Mouse (Mus musculus): ENCODE data around the gene Iqce. TPM values are rescaled to one million over a fixed set of nuclear protein-coding genes. Genes with fewer than 3 reads are reported as not detected.
"Not testable (repeated sequence)": the region's sequence is repeated elsewhere in the genome, so short reads cannot be mapped to it uniquely, and the experiment has no call there.

Gene Iqce
- polyA plus RNA-seq, 1 experiment from 2014 or later = 4.2 TPM

DNA sequence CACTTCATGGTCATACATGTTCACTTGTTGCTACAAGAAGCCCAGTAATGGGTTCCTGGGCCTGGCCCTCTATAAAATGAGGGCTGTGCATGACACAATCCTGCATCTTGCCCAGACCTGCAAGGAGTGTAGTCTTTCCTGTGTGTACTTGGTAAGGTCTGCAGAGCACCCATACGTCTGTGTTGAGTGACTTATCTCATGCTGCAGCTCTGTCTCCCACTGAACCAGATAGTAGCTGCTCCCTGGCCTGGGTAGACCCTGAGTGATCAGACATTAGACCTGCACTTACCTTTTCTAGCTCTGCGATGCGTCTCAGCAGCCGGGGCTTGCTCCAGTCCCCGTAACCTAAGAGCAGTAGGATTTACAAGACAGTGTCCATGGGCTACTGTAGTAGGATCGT lies 20.1 kb downstream of the Iqce start:
- no peak for ATAC-seq

DNA sequence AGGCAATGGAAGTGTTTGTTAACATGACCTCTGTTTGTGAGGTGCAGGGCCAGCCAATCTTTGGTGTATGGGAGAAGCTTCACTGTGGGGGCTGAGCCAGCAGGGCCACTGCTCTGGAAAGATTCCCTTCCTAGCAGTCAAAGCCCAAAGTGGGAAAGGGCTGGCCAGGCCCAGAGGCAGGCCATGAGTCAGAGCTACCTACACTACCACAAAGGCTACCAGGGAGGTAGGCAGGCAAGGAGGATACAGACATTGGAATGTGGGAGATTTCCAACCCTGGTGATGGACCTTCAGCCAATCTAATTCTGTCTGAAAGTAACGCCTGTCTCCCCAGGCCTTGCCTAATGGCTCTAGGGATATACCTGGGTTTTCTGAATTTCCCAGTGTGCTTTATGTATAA lies 21.2 kb downstream of the Iqce start:
- TF ChIP-seq EP300 (IDR thresholded peaks at IDR 0.05; ENCODE audit: low read depth) (no peak), CTCF (IDR thresholded peaks at IDR 0.05; ENCODE audit: low read depth) (no peak)
- peaks cover 2% of the 10 kb centered on the region for H3K36me3 ChIP-seq (replicated peaks; ENCODE audit: insufficient read depth, low read length)
- no peaks in the 10 kb centered on the region for H3K4me1 ChIP-seq (ENCODE audit: insufficient read depth)
- no peak for ATAC-seq
- H3K4me3 ChIP-seq (ENCODE audit: low read depth, low read length) = no peak overlapping the region
- no peaks in the 10 kb centered on the region for H3K9me3 ChIP-seq (ENCODE audit: low read length)
- no peak overlapping the region for H3K27ac ChIP-seq (ENCODE audit: low read depth)
- WGBS (ENCODE audit: insufficient replicate concordance) = 78% methylated on average over 1 of the region's 1 CpGs
- no peak overlapping the region for H3K9ac ChIP-seq (replicated peaks)
- no peaks in the 10 kb centered on the region for H3K27me3 ChIP-seq (ENCODE audit: insufficient read depth, low read length)
- no peak for DNase-seq
- H3K4me2 ChIP-seq (ENCODE audit: low read depth, low read length) = no peak overlapping the region

More for the DNA sequence above, 20.1 kb downstream of the Iqce start:
- TF ChIP-seq EP300 (IDR thresholded peaks at IDR 0.05; ENCODE audit: low read depth) (no peak), CTCF (IDR thresholded peaks at IDR 0.05; ENCODE audit: low read depth) (no peak)
- Histone ChIP-seq H3K9ac (replicated peaks) (no peak overlapping the region), H3K27ac (ENCODE audit: low read depth) (no peak overlapping the region), H3K36me3 (replicated peaks; ENCODE audit: insufficient read depth, low read length) (peaks cover 4% of the 10 kb centered on the region; the same call in 1 of the 2 replicates), H3K4me1 (ENCODE audit: insufficient read depth) (no peaks in the 10 kb centered on the region), H3K4me2 (ENCODE audit: low read depth, low read length) (no peak overlapping the region), H3K9me3 (ENCODE audit: low read length) (no peaks in the 10 kb centered on the region), H3K27me3 (ENCODE audit: insufficient read depth, low read length) (no peaks in the 10 kb centered on the region), H3K4me3 (ENCODE audit: low read depth, low read length) (no peak overlapping the region)
- no peak for DNase-seq
- 74% methylated on average over 6 of the region's 6 CpGs for WGBS (ENCODE audit: insufficient replicate concordance)

DNA sequence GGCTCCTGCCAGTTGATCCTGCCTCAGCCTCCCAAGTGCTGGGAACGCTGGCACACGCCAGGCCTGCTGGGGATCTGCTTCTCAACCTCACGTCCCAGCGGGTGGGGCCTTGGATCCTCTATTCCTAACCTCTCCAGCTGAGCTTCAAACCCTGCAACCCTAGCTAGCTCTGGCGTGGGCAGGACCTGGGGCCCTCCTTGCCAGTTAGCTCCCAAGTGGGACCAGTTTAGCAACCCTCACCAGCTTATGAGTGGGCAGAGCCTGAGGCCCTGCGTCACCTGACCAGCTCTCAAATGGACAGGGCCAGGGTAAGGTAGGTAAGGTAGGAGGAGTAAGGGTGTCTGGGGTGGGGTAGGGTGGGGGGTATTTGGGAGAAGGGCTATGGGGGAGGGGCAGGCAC lies 22.1 kb downstream of the Iqce start:
- no peak overlapping the region for H3K27ac ChIP-seq (ENCODE audit: low read depth)
- no peak overlapping the region for H3K4me2 ChIP-seq (ENCODE audit: low read depth, low read length)
- H3K9ac ChIP-seq (replicated peaks) = no peak overlapping the region
- TF ChIP-seq EP300 (IDR thresholded peaks at IDR 0.05; ENCODE audit: low read depth) (no peak), CTCF (IDR thresholded peaks at IDR 0.05; ENCODE audit: low read depth) (no peak)
- no peaks in the 10 kb centered on the region for H3K27me3 ChIP-seq (ENCODE audit: insufficient read depth, low read length)
- H3K4me1 ChIP-seq (ENCODE audit: insufficient read depth) = no peaks in the 10 kb centered on the region
- peaks cover 6% of the 10 kb centered on the region for H3K36me3 ChIP-seq (replicated peaks; ENCODE audit: insufficient read depth, low read length)
- ATAC-seq (no peak), DNase-seq (no peak)
- no peak overlapping the region for H3K4me3 ChIP-seq (ENCODE audit: low read depth, low read length)
- 84% methylated on average over 6 of the region's 6 CpGs for WGBS (ENCODE audit: insufficient replicate concordance)
- H3K9me3 ChIP-seq (ENCODE audit: low read length) = no peaks in the 10 kb centered on the region

DNA sequence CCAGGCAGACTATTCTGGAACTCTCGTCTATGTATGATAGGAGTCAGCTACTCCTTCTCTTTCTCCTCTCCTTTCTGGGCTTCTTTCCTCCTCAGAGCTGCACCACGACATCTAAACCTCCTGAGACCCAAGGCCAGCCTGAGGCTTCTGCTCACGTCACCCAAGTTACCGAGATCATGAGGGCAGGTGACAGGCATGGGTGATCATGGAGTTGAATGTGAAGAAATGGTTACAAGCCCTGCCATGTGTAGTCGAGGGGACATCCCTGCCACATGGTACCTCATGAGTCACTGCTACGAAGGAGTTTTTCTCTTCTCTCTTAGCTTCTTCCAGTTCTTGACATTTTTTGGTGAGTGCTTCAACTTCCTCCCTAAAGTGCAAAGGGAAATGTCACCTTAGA lies 25.0 kb downstream of the Iqce start:
- no peak overlapping the region for H3K4me2 ChIP-seq (ENCODE audit: low read depth, low read length)
- H3K36me3 ChIP-seq (replicated peaks; ENCODE audit: insufficient read depth, low read length) = peaks cover 11% of the 10 kb centered on the region; the same call in 1 of the 2 replicates
- DNase-seq = no peak
- no peak overlapping the region for H3K9ac ChIP-seq (replicated peaks)
- no peaks in the 10 kb centered on the region for H3K9me3 ChIP-seq (ENCODE audit: low read length)
- H3K27ac ChIP-seq (ENCODE audit: low read depth) = no peak overlapping the region
- 83% methylated on average over 6 of the region's 6 CpGs for WGBS (ENCODE audit: insufficient replicate concordance)
- no peaks in the 10 kb centered on the region for H3K4me1 ChIP-seq (ENCODE audit: insufficient read depth)
- no peak for ATAC-seq
- no peak overlapping the region for H3K4me3 ChIP-seq (ENCODE audit: low read depth, low read length)
- no peaks in the 10 kb centered on the region for H3K27me3 ChIP-seq (ENCODE audit: insufficient read depth, low read length)
- no peak for TF ChIP-seq CTCF (IDR thresholded peaks at IDR 0.05; ENCODE audit: low read depth)
- TF ChIP-seq EP300 (IDR thresholded peaks at IDR 0.05; ENCODE audit: low read depth) = no peak

DNA sequence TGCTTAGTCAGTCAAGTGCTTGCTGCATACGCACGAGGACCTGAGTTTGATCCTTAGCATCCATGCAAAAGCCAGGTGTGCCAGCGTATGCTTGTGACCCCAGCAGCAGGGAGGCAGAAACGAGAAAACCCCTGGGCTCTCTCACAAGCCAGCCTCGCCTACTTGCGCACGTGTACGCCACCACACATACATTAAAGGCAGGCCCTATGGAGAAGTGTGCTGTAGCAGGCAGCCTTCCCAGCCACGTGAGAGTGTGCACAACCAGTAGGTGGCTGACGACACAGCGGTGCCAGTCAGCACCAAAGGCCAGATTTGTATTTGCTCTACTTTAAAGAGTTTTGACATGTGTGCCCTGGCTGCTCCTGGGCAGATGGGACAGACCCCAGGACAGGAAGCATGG lies 26.5 kb downstream of the Iqce start:
- no peaks in the 10 kb centered on the region for H3K27me3 ChIP-seq (ENCODE audit: insufficient read depth, low read length)
- H3K4me3 ChIP-seq (ENCODE audit: low read depth, low read length) = no peak overlapping the region
- TF ChIP-seq CTCF (IDR thresholded peaks at IDR 0.05; ENCODE audit: low read depth) (no peak), EP300 (IDR thresholded peaks at IDR 0.05; ENCODE audit: low read depth) (no peak)
- no peak overlapping the region for H3K27ac ChIP-seq (ENCODE audit: low read depth)
- WGBS (ENCODE audit: insufficient replicate concordance) = 88% methylated on average over 11 of the region's 11 CpGs
- ATAC-seq (no peak), DNase-seq (no peak)
- H3K36me3 ChIP-seq (replicated peaks; ENCODE audit: insufficient read depth, low read length) = peaks cover 11% of the 10 kb centered on the region; the same call in 1 of the 2 replicates
- H3K9ac ChIP-seq (replicated peaks) = no peak overlapping the region
- no peaks in the 10 kb centered on the region for H3K9me3 ChIP-seq (ENCODE audit: low read length)
- H3K4me1 ChIP-seq (ENCODE audit: insufficient read depth) = no peaks in the 10 kb centered on the region
- no peak overlapping the region for H3K4me2 ChIP-seq (ENCODE audit: low read depth, low read length)

DNA sequence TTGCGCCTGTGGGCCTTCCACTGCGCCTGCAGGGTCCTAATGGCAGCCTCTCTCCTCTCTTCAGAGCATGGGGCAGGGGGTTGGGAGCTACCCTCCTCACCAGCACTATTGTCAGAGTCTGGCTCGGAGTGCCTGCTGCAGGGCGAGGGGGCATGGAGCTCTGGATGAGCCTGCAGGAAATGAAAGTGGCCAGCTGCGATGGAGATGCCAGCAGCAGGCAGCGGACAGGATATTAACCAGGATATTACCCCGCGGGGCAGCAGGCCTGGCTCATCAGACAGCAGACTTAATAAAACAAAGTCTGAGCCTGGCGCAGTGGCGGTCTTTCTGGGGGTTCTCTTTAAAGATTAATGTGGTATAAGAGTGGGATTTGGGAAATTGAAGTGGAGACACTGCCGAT lies 27.1 kb downstream of the Iqce start:
- no peak overlapping the region for H3K27ac ChIP-seq (ENCODE audit: low read depth)
- WGBS (ENCODE audit: insufficient replicate concordance) = 83% methylated on average over 11 of the region's 11 CpGs
- TF ChIP-seq CTCF (IDR thresholded peaks at IDR 0.05; ENCODE audit: low read depth) (no peak), EP300 (IDR thresholded peaks at IDR 0.05; ENCODE audit: low read depth) (no peak)
- ATAC-seq (no peak), DNase-seq (no peak)
- H3K9me3 ChIP-seq (ENCODE audit: low read length) = no peaks in the 10 kb centered on the region
- H3K27me3 ChIP-seq (ENCODE audit: insufficient read depth, low read length) = no peaks in the 10 kb centered on the region
- H3K4me3 ChIP-seq (ENCODE audit: low read depth, low read length) = no peak overlapping the region
- H3K4me1 ChIP-seq (ENCODE audit: insufficient read depth) = no peaks in the 10 kb centered on the region
- no peak overlapping the region for H3K9ac ChIP-seq (replicated peaks)
- H3K36me3 ChIP-seq (replicated peaks; ENCODE audit: insufficient read depth, low read length) = peaks cover 11% of the 10 kb centered on the region; the same call in 1 of the 2 replicates
- H3K4me2 ChIP-seq (ENCODE audit: low read depth, low read length) = no peak overlapping the region

DNA sequence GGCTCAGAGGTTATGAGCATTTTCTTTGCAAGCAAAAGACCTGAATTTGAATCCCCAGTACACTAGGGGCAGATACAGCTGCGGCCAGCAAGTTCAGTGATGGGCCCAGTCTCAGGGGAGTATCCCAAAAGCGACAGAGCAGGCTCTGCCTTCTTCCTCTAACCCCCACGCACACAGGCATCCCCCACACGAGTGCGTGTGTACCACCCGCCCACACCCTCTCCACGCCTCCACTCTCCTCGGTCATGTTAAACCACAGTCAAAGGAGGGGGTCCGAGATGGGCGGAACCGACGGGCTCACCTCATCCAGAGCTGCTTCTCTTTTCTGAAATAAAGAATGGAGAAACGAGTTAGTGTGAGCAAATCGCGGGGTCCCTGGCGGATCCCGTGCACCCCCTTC lies 28.1 kb downstream of the Iqce start:
- TF ChIP-seq CTCF (IDR thresholded peaks at IDR 0.05; ENCODE audit: low read depth) (no peak), EP300 (IDR thresholded peaks at IDR 0.05; ENCODE audit: low read depth) (no peak)
- Histone ChIP-seq H3K4me2 (ENCODE audit: low read depth, low read length) (no peak overlapping the region), H3K4me1 (ENCODE audit: insufficient read depth) (no peaks in the 10 kb centered on the region), H3K4me3 (ENCODE audit: low read depth, low read length) (no peak overlapping the region), H3K27ac (ENCODE audit: low read depth) (no peak overlapping the region), H3K9ac (replicated peaks) (no peak overlapping the region), H3K27me3 (ENCODE audit: insufficient read depth, low read length) (no peaks in the 10 kb centered on the region), H3K36me3 (replicated peaks; ENCODE audit: insufficient read depth, low read length) (peaks cover 14% of the 10 kb centered on the region), H3K9me3 (ENCODE audit: low read length) (peaks cover under 1% of the 10 kb centered on the region; the same call in 1 of the 2 replicates)
- no peak for ATAC-seq
- 73% methylated on average over 17 of the region's 17 CpGs for WGBS (ENCODE audit: insufficient replicate concordance)
- no peak for DNase-seq

DNA sequence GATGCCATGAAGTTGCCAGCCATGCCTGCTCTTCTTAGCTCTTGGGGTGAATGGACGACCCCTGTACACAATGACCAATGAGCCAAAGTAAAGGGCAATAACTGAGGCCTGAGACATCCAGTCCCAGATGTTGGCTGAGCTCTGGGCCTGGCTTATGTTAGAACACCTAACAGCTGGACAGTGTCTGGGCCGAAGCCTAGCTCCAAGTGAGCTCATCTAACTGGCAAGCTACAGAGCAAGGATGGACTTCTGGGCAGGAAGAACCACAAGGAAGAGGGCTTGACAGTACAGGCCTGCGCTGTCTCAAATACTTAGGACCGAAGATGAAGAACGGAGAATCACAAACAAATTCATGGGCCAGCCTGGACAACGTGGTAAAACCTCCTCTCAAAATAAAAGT lies 29.6 kb downstream of the Iqce start:
- not testable (repeated sequence) for ATAC-seq; H3K27me3 ChIP-seq (ENCODE audit: insufficient read depth, low read length); H3K9ac ChIP-seq (replicated peaks); H3K27ac ChIP-seq (ENCODE audit: low read depth); H3K9me3 ChIP-seq (ENCODE audit: low read length); H3K4me3 ChIP-seq (ENCODE audit: low read depth, low read length); H3K4me2 ChIP-seq (ENCODE audit: low read depth, low read length); H3K4me1 ChIP-seq (ENCODE audit: insufficient read depth); DNase-seq
- whole genome bisulfite sequencing (ENCODE audit: insufficient replicate concordance) = 80% methylated on average over 6 of the region's 6 CpGs
- H3K36me3 ChIP-seq (replicated peaks; ENCODE audit: insufficient read depth, low read length) = peaks cover 19% of the 10 kb centered on the region

Measured in liver, postnatal 0 days (tissue).